8 mouse cellular contexts compared by ENCODE assay signal in genomic region chr10:81105565-81106112, GRCm38 (mm10). TPM values are rescaled to one million over a fixed set of nuclear protein-coding genes. Genes with fewer than 3 reads are reported as not detected.
DNase-seq lines count a peak whose midpoint lies in the region; ATAC-seq and TF ChIP-seq lines count a peak whose summit lies in the region.

Gene Map2k2 (plus strand): TSS chr10:81105915.

- peak; percentile 98 for DNase-seq in B cell, adult 2 months
- peak; percentile 96 to 97 for DNase-seq in heart, adult 9 months (ENCODE audit: low spot score in 2 of 2)
- peak; percentile 89 to 97 for DNase-seq in monocyte, adult 2 months (ENCODE audit: low read depth in 1 of 2, low spot score in 2 of 2)
- DNase-seq in splenic B cell, adult 2 months (ENCODE audit: low read depth, low spot score), result peak; percentile 99

- peak within 1 kb of the TSS; percentile 79 for H3K4me3 ChIP-seq in bone marrow macrophage, adult 2 months (ENCODE audit: insufficient read depth, low read length)
- peak within 1 kb of the TSS; percentile 59 for H3K4me3 ChIP-seq in embryonic fibroblast, embryonic 13.5 days (ENCODE audit: insufficient read depth, low read length)
- peak within 1 kb of the TSS; percentile 91 for H3K4me3 ChIP-seq in kidney, embryonic 14.5 days (ENCODE audit: low read length)
- H3K4me3 ChIP-seq in limb, embryonic 15.5 days, result peak within 1 kb of the TSS; percentile 99

- H3K4me1 ChIP-seq in bone marrow macrophage, adult 2 months (ENCODE audit: control insufficient read depth, insufficient read depth, low read length), result peaks cover 24% of the 10 kb centered on the region
- no peaks in the 10 kb centered on the region for H3K4me1 ChIP-seq in embryonic fibroblast, embryonic 13.5 days (ENCODE audit: control insufficient read depth, insufficient read depth, low read length)
- H3K4me1 ChIP-seq in kidney, embryonic 14.5 days (ENCODE audit: control insufficient read depth, insufficient read depth, low read length), result peaks cover 16% of the 10 kb centered on the region
- H3K4me1 ChIP-seq in limb, embryonic 15.5 days, result peaks cover 24% of the 10 kb centered on the region

- peak; percentile 93 for ATAC-seq in kidney, embryonic 14.5 days (ENCODE audit: low FRiP score, low TSS enrichment)
- peak; percentile 92 for ATAC-seq in limb, embryonic 15.5 days (ENCODE audit: insufficient number of reproducible peaks, low FRiP score, low TSS enrichment, low read depth)

- H3K36me3 ChIP-seq in kidney, embryonic 14.5 days (ENCODE audit: control insufficient read depth, insufficient read depth, low read length), result peaks cover 25% of the 10 kb centered on the region
- H3K36me3 ChIP-seq in limb, embryonic 15.5 days, result peaks cover 23% of the 10 kb centered on the region
- peaks cover 2% of the 10 kb centered on the region; the same call in 1 of the 2 replicates for H3K36me3 ChIP-seq in splenic B cell, adult 2 months (ENCODE audit: control insufficient read depth, insufficient read depth, low read length, poor library complexity, severe bottlenecking)

- H3K27ac ChIP-seq in bone marrow macrophage, adult 2 months (ENCODE audit: insufficient read depth, low read depth, low read length), result peak within 1 kb of the TSS; percentile 87
- H3K27ac ChIP-seq in embryonic fibroblast, embryonic 13.5 days (ENCODE audit: insufficient read depth, low read length), result peak within 1 kb of the TSS; percentile 85
- peak within 1 kb of the TSS; percentile 100 for H3K27ac ChIP-seq in kidney, embryonic 14.5 days (ENCODE audit: low read depth, low read length)
- peak within 1 kb of the TSS; percentile 100 for H3K27ac ChIP-seq in limb, embryonic 15.5 days

- WGBS in kidney, embryonic 14.5 days, result under 1% methylated on average over 56 of the region's 56 CpGs
- WGBS in limb, embryonic 15.5 days, result under 1% methylated on average over 56 of the region's 56 CpGs

- no peaks in the 10 kb centered on the region for H3K9me3 ChIP-seq in kidney, embryonic 14.5 days (ENCODE audit: control insufficient read depth, low read length)
- no peaks in the 10 kb centered on the region for H3K9me3 ChIP-seq in limb, embryonic 15.5 days

- TF ChIP-seq CTCF in bone marrow macrophage, adult 2 months (IDR thresholded peaks at IDR 0.05; ENCODE audit: low read depth, low read length), result no peak
- no peak for TF ChIP-seq CTCF in embryonic fibroblast, embryonic 13.5 days (IDR thresholded peaks at IDR 0.05; ENCODE audit: borderline replicate concordance, insufficient read depth, low read length)

- H3K27me3 ChIP-seq in kidney, embryonic 14.5 days (ENCODE audit: control insufficient read depth, insufficient read depth, low read length), result no peaks in the 10 kb centered on the region
- no peaks in the 10 kb centered on the region for H3K27me3 ChIP-seq in limb, embryonic 15.5 days
- no peaks in the 10 kb centered on the region for H3K27me3 ChIP-seq in splenic B cell, adult 2 months (ENCODE audit: control insufficient read depth, insufficient read depth, low read length, poor library complexity, severe bottlenecking)

- peak within 1 kb of the TSS; percentile 62 for H3K4me2 ChIP-seq in kidney, embryonic 14.5 days (replicated peaks; ENCODE audit: low read depth, low read length)
- H3K4me2 ChIP-seq in limb, embryonic 15.5 days, result peak within 1 kb of the TSS; percentile 74

- peak; percentile 87 for TF ChIP-seq POLR2A in bone marrow macrophage, adult 2 months (IDR thresholded peaks at IDR 0.05; ENCODE audit: borderline replicate concordance, low read depth, low read length)
- TF ChIP-seq POLR2A in embryonic fibroblast, embryonic 13.5 days (IDR thresholded peaks at IDR 0.05; ENCODE audit: low read depth, low read length), result peak; percentile 97

- H3K9ac ChIP-seq in kidney, embryonic 14.5 days (ENCODE audit: low read depth, low read length), result peak within 1 kb of the TSS; percentile 98
- peak within 1 kb of the TSS; percentile 100 for H3K9ac ChIP-seq in limb, embryonic 15.5 days

RNA-seq across cellular contexts. Expression of gene Map2k2, which starts in this region (rescaled TPM):
- 71.4 and 77.6 TPM in 2 replicates for polyA plus RNA-seq in bone marrow macrophage, adult 2 months (2012; ENCODE audit: insufficient read depth, insufficient read length, missing spikeins)
- 61.3 and 69.6 TPM in 2 replicates for polyA plus RNA-seq in embryonic fibroblast, embryonic 13.5 days (2011; ENCODE audit: insufficient read length, low read depth, missing spikeins)
- 187 and 208 TPM in 2 replicates for polyA plus RNA-seq in kidney, embryonic 14.5 days (2014; fragmentation: Nextera tagmentation; extraction: Ambion mirVana)
- polyA plus RNA-seq in limb, embryonic 15.5 days (2015; fragmentation: Nextera tagmentation; extraction: Ambion mirVana), result 165 and 167 TPM in 2 replicates

Comparison
In these comparisons a context has a peak if more than half of its experiments do, and no peak if none do; other contexts are left out.
1. Peak in every context shown above with its lines: DNase-seq, ATAC-seq, H3K4me3 ChIP-seq and H3K27ac ChIP-seq.